Mouse (Mus musculus) megakaryocyte, embryonic 14.5 days (primary cell): Measurements from ENCODE around the gene Hoxd10. TPM values are rescaled to one million over a fixed set of nuclear protein-coding genes. Genes with fewer than 3 reads are reported as not detected.

Source experiments
- H3K27me3 ChIP-seq: replicated peaks from 2 replicates; pipeline ENCODE3; 2012; ENCODE audit warnings: inconsistent platforms
- H3K36me3 ChIP-seq: replicated peaks from 2 replicates; pipeline ENCODE3; 2012; ENCODE audit warnings: low read length, inconsistent platforms, mixed read lengths
- H3K4me1 ChIP-seq: 2 replicates; pipeline ENCODE4 v1.6.1; 2012; ENCODE audit warnings: inconsistent platforms
- H3K4me3 ChIP-seq: replicated peaks from 2 replicates; pipeline ENCODE3; 2012; ENCODE audit warnings: moderate library complexity, mild to moderate bottlenecking, inconsistent platforms
- H3K9me3 ChIP-seq: 2 replicates; pipeline ENCODE4 v1.6.1; 2012; ENCODE audit warnings: inconsistent platforms
- FLI1 ChIP-seq: IDR thresholded peaks from 2 replicates; pipeline ENCODE4 v1.6.1; 2012; ENCODE audit warnings: low read length, inconsistent platforms, mixed read lengths
- GATA1 ChIP-seq: IDR thresholded peaks from 3 replicates; pipeline ENCODE4 v1.6.1; 2012; ENCODE audit warnings: mixed read lengths, low read length, inconsistent platforms, borderline replicate concordance
- polyA plus RNA-seq: library from polyadenylated mRNA; stranded (reverse); fragments of >175 nt; gene quantifications from 2 replicates; pipeline ENCODE4 v1.2.3, GENCODE M21; 2012; ENCODE audit warnings: low replicate concordance; ENCODE audit not compliant: insufficient read depth

The Hoxd10 gene
- polyA plus RNA-seq, 1 experiment, result not detected

DNA sequence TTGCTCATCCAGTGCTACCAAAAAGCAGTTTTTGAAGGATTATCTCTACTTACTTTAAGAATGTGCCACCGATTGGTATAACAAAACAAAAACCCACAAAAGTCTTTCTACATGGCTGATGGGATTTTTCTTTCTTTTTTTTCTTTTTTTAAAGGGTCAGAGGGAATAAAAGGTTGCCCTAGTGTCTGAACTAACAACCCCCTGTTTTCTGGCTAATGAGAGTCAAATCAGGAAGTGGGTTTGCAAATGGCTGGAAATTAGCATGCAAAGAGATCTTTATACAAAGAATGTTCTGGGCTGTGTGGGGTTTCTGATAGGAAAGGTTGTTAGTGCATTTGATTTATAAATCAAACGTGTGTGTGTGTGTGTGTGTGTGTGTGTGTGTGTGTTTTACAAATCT lies 28.7 kb downstream of the Hoxd10 start:
- Histone ChIP-seq H3K27me3 (peaks cover 85% of the 10 kb centered on the region), H3K9me3 (no peaks in the 10 kb centered on the region), H3K36me3 (no peaks in the 10 kb centered on the region), H3K4me3 (no peak overlapping the region), H3K4me1 (peaks cover 10% of the 10 kb centered on the region)
- TF ChIP-seq FLI1 (no peak), GATA1 (no peak)

DNA sequence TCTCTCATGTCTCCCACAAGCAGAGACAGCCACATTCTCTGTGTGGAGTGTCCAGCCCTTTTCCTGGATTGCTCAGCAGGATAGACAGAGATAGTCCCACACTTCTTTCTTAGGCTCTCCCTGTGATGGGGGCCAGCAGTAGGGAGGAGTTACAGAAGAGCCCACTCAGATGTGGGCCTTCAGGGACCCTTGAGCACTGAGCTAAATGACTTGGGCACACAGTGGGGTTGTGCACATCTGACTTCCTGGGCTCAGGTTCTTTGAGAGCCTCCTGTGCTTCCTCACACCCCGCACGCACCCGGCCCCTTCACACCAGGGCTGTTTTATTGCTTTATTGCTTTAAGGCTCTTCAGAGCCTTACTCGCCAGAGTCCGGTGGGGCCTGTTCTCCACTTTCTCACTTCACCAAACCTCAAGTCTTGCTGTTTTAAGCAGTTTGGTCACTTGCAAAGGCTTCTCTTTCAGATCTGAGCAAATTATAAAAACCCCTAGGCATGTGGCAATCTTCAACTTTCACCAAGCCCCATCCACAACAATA lies 29.3 kb downstream of the Hoxd10 start:
- no peaks in the 10 kb centered on the region for H3K36me3 ChIP-seq
- H3K4me1 ChIP-seq, result peaks cover 4% of the 10 kb centered on the region
- H3K4me3 ChIP-seq, result no peak overlapping the region
- H3K9me3 ChIP-seq, result no peaks in the 10 kb centered on the region
- H3K27me3 ChIP-seq, result peaks cover 85% of the 10 kb centered on the region
- TF ChIP-seq GATA1, result no peak
- TF ChIP-seq FLI1, result no peak

- H3K4me1 ChIP-seq, result no peaks in the 10 kb centered on the region; the same call in 1 of the 2 replicates
- H3K4me3 ChIP-seq, result no peak overlapping the region
- TF ChIP-seq FLI1 (no peak), GATA1 (no peak)
- peaks cover 86% of the 10 kb centered on the region for H3K27me3 ChIP-seq
- H3K9me3 ChIP-seq, result no peaks in the 10 kb centered on the region
- no peaks in the 10 kb centered on the region for H3K36me3 ChIP-seq
These were observed 30.2 kb downstream of the Hoxd10 start for GRCm38 (mm10) chr2:74721882-74722281.

- H3K4me3 ChIP-seq, result no peak overlapping the region
- TF ChIP-seq GATA1, result no peak
- no peak for TF ChIP-seq FLI1
- H3K36me3 ChIP-seq, result no peaks in the 10 kb centered on the region
- no peaks in the 10 kb centered on the region; the same call in 1 of the 2 replicates for H3K4me1 ChIP-seq
- peaks cover 87% of the 10 kb centered on the region for H3K27me3 ChIP-seq
- no peaks in the 10 kb centered on the region for H3K9me3 ChIP-seq
These were observed 31.2 kb downstream of the Hoxd10 start for GRCm38 (mm10) chr2:74722949-74723348.

- Histone ChIP-seq H3K4me3 (no peak overlapping the region), H3K36me3 (no peaks in the 10 kb centered on the region), H3K4me1 (no peaks in the 10 kb centered on the region; the same call in 1 of the 2 replicates), H3K9me3 (no peaks in the 10 kb centered on the region), H3K27me3 (peaks cover 91% of the 10 kb centered on the region)
- TF ChIP-seq FLI1 (no peak), GATA1 (no peak)
These were observed 32.7 kb downstream of the Hoxd10 start for GRCm38 (mm10) chr2:74724244-74725015.

DNA sequence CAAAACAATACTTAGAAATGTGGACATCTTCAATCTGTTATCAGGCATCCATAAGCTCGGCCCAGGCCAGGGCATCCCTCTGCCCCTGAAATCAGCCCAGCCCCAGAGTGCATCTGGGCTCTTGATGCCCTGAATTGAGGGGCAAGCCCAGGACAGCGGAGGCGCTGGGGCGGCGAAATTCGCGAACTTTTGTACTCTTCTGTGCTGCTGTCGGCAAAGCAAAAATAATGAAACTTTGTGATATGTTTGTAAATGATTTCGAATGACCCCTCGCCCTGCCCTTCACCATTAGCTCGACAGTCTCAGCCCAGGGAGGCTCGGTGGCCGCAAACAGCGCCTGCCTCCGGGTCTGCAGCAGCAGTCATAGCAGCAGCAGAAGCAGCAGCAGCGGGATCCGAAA lies 33.4 kb downstream of the Hoxd10 start:
- Histone ChIP-seq H3K9me3 (no peaks in the 10 kb centered on the region), H3K36me3 (no peaks in the 10 kb centered on the region), H3K27me3 (peaks cover 87% of the 10 kb centered on the region), H3K4me1 (no peaks in the 10 kb centered on the region; the same call in 1 of the 2 replicates), H3K4me3 (no peak overlapping the region)
- TF ChIP-seq FLI1, result no peak
- TF ChIP-seq GATA1, result no peak

- Histone ChIP-seq H3K9me3 (no peaks in the 10 kb centered on the region), H3K4me3 (peak within 1 kb of the TSS; percentile 28), H3K36me3 (no peaks in the 10 kb centered on the region), H3K4me1 (no peaks in the 10 kb centered on the region; the same call in 1 of the 2 replicates), H3K27me3 (peaks cover 91% of the 10 kb centered on the region)
- TF ChIP-seq FLI1 (no peak), GATA1 (no peak)
These were observed 34.8 kb downstream of the Hoxd10 start, which contains the start of gene Gm28230 for GRCm38 (mm10) chr2:74726551-74726950. Gene Gm28230 (plus strand): TSS chr2:74726728.

- peaks cover 92% of the 10 kb centered on the region for H3K27me3 ChIP-seq
These were observed 35.4 kb downstream of the Hoxd10 start for GRCm38 (mm10) chr2:74726973-74727639.

DNA sequence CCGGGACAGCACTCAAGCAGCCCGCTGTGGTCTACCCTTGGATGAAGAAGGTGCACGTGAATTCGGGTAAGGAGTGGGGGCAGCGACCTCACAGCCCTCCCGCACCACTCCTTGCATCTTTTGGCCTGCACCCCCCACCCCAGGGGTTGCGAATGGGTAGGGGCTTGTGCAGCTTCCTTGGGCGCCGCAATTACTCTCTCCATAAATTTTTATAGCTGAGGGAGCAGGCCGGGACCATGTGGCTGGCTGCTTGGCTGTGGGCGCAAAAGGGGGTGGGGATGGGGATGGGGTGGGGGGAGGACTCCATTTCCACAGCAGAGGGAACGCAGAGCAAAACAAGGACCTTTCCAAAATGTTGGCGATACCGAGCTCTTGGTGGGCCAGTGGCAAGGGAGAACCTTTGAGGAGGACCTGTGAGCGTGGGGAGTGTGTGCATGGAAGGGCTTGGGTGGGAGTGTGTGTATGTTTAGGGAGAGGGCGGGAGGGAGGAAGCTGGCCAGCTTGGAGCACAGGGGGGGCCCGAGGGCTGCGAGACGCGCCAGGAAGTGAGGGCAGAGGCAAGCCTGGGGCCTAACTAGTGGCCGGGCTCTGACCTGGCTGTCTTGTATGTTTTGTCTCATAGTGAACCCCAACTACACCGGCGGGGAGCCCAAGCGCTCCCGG lies 36.0 kb downstream of the Hoxd10 start:
- H3K4me3 ChIP-seq, result no peak overlapping the region
- peaks cover 5% of the 10 kb centered on the region; the same call in 1 of the 2 replicates for H3K4me1 ChIP-seq
- H3K27me3 ChIP-seq, result peaks cover 92% of the 10 kb centered on the region
- no peaks in the 10 kb centered on the region for H3K9me3 ChIP-seq
- TF ChIP-seq FLI1, result no peak
- no peak for TF ChIP-seq GATA1
- no peaks in the 10 kb centered on the region for H3K36me3 ChIP-seq

More at GRCm38 (mm10) chr2:74726973-74727639, 35.4 kb downstream of the Hoxd10 start:
- Histone ChIP-seq H3K36me3 (no peaks in the 10 kb centered on the region), H3K4me1 (no peaks in the 10 kb centered on the region; the same call in 1 of the 2 replicates), H3K9me3 (no peaks in the 10 kb centered on the region), H3K4me3 (peak overlapping the region; percentile 28)
- TF ChIP-seq GATA1, result no peak
- no peak for TF ChIP-seq FLI1
